Mouse (Mus musculus) spleen, adult 2 months (tissue): Measurements from ENCODE around the gene Chit1.

ENCODE experiments used
- CTCF ChIP-seq: fragments of 200-500 bp; IDR thresholded peaks from 2 replicates; pipeline ENCODE4 v1.5.1; 2011; ENCODE audit warnings: mild to moderate bottlenecking, inconsistent platforms; ENCODE audit not compliant: insufficient read depth, insufficient read length, insufficient replicate concordance; ENCODE audit errors: extremely low read depth
- POLR2A ChIP-seq: fragments of 200-500 bp; IDR thresholded peaks from 2 replicates; pipeline ENCODE4 v1.6.1; 2011; ENCODE audit warnings: low read depth, low read length, inconsistent platforms

GRCm38 (mm10) chr1:134192024-134192423 lies 81.0 kb downstream of the Chit1 start:
- TF ChIP-seq CTCF (no peak), POLR2A (no peak)
